Mouse (Mus musculus): Measurements from ENCODE around the gene Stard10. TPM values are rescaled to one million over a fixed set of nuclear protein-coding genes. Genes with fewer than 3 reads are reported as not detected.

Gene Stard10
- polyA plus RNA-seq, 1 experiment: 236 TPM

DNA sequence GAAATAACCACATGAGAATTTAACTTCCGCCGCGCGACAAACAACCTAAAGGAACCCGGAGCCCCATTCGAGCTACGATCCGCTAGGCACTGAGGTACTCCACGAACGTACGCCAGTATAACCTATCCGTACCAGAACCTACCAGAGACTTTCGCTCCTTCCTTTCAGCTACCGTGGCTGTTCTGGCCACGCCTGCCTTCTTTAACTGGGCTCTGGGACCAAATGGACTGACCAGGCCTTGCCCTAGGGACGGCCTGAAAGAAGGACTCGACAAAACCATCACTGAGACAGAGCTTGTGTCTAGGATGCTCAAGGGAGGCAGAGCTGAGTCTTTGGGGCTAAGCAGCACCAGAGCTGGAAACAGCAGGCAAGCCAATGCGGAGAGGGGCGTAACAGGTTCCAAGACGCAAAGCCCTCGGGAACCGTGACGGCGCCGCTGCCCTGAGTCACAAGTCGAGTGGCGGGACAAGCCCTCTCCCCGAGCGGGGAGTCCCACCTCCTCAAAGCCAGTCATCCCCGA lies 15.5 kb upstream of the Stard10 start:
- Histone ChIP-seq H3K9me3 (no peaks in the 10 kb centered on the region), H3K27me3 (replicated peaks) (peaks cover 5% of the 10 kb centered on the region), H3K4me1 (peaks cover 46% of the 10 kb centered on the region), H3K4me3 (replicated peaks) (peak overlapping the region; percentile 95), H3K36me3 (replicated peaks; ENCODE audit: low read length) (peaks cover 24% of the 10 kb centered on the region)
- TF ChIP-seq FLI1 (IDR thresholded peaks at IDR 0.05; ENCODE audit: low read length): no peak
- TF ChIP-seq GATA1 (IDR thresholded peaks at IDR 0.05; ENCODE audit: borderline replicate concordance, low read length): no peak

DNA sequence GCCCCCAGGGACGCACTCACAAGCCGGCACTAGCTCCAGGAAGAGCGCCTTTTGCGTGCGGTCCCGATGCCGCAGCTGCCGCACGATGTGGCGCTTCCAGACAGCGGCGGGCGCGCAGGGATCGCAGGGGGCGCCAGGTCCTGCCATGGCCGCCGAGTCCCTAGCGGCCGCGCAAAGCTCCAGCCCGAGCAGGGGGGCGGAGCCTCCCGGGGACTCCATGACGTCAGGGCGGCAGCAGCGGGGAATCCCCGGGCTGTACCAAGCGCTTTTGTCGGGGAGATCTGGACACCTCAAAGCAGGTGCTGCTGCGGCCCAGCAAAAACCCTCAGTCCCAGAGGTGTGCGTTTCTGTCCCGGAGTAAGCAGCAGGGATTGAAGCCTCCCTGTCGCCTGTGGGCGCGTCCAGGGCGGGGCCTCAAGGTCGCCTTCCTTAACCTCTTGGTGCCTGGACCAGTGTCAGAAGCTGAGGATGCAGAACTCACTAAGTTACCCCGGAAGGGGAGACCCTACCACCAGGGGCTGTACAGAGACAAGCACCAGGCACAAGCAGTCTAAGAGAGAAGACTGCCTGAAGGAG lies 14.9 kb upstream of the Stard10 start, which contains the start of gene Atg16l2:
TSS of gene Atg16l2 (minus strand) at position 371 of the 576 bp plus-strand sequence.
- H3K9me3 ChIP-seq: no peaks in the 10 kb centered on the region
- H3K4me3 ChIP-seq (replicated peaks): peak within 1 kb of the TSS; percentile 95
- peaks cover 5% of the 10 kb centered on the region for H3K27me3 ChIP-seq (replicated peaks)
- peaks cover 48% of the 10 kb centered on the region for H3K4me1 ChIP-seq
- no peak for TF ChIP-seq GATA1 (IDR thresholded peaks at IDR 0.05; ENCODE audit: borderline replicate concordance, low read length)
- no peak for TF ChIP-seq FLI1 (IDR thresholded peaks at IDR 0.05; ENCODE audit: low read length)
- H3K36me3 ChIP-seq (replicated peaks; ENCODE audit: low read length): peaks cover 18% of the 10 kb centered on the region

DNA sequence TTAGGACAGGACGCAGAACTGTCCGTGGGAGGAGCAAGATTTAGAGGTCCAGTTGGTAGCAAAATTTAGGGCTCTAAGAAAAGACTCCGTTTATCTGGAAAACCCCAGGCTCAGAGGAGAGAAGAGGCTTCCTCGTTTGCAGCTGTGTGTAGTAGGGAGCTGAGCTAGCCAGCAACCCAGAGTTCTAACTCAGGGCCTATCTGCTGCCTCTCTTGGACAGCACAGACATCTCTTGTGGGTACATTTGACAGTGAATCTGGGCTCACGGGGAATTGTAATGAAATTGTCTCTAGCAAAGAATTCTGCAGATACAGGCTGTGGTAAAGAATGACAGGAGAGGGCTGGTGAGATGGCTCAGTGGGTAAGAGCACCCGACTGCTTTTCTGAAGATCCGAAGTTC lies 14.2 kb upstream of the Stard10 start:
- TF ChIP-seq FLI1 (IDR thresholded peaks at IDR 0.05; ENCODE audit: low read length) (no peak), GATA1 (IDR thresholded peaks at IDR 0.05; ENCODE audit: borderline replicate concordance, low read length) (no peak)
- peaks cover 53% of the 10 kb centered on the region for H3K4me1 ChIP-seq
- peak overlapping the region; percentile 95 for H3K4me3 ChIP-seq (replicated peaks)
- H3K36me3 ChIP-seq (replicated peaks; ENCODE audit: low read length): peaks cover 13% of the 10 kb centered on the region
- peaks cover 5% of the 10 kb centered on the region for H3K27me3 ChIP-seq (replicated peaks)
- no peaks in the 10 kb centered on the region for H3K9me3 ChIP-seq

DNA sequence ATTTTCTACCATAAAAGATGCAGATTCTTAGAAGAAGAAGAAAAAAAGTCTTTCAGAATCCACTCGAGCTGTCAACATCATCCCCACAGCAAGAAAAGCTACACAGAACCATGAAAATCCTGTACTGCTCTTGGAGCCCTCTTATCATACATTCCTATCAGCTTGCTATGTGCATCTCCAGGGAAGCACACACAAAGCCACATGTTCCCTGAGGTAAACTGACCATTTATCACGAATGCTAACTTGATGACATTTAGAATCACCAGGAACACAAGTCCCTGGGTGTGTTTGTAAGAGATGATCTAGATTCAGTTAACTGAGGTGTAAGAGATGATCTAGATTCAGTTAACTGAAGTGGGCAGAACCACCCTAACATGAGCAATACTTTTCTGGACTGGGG lies 10.0 kb upstream of the Stard10 start:
- H3K9me3 ChIP-seq: no peaks in the 10 kb centered on the region
- peaks cover 56% of the 10 kb centered on the region for H3K4me1 ChIP-seq
- H3K27me3 ChIP-seq (replicated peaks): no peaks in the 10 kb centered on the region
- H3K36me3 ChIP-seq (replicated peaks; ENCODE audit: low read length): no peaks in the 10 kb centered on the region
- H3K4me3 ChIP-seq (replicated peaks): no peak overlapping the region
- TF ChIP-seq FLI1 (IDR thresholded peaks at IDR 0.05; ENCODE audit: low read length): no peak
- TF ChIP-seq GATA1 (IDR thresholded peaks at IDR 0.05; ENCODE audit: borderline replicate concordance, low read length): no peak

DNA sequence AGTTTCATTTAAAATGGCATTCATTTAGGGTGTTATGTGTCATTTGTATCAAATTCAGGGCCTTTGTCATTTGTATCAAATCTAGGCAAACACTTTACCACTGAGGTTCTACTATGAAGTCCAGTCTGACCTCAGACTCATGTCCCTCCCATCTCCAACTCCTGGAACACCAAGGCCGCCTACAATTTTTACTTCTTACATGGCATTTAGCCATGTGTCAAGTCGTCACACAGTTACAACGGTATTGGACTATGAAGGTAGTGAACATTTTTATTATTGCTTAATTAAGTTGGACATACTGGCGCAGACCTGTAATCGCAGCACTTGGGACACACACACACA lies 6.9 kb upstream of the Stard10 start:
- Histone ChIP-seq H3K4me3 (replicated peaks) (peak overlapping the region; percentile 94), H3K36me3 (replicated peaks; ENCODE audit: low read length) (no peaks in the 10 kb centered on the region), H3K4me1 (peaks cover 62% of the 10 kb centered on the region), H3K27me3 (replicated peaks) (no peaks in the 10 kb centered on the region), H3K9me3 (no peaks in the 10 kb centered on the region)
- TF ChIP-seq FLI1 (IDR thresholded peaks at IDR 0.05; ENCODE audit: low read length): no peak
- no peak for TF ChIP-seq GATA1 (IDR thresholded peaks at IDR 0.05; ENCODE audit: borderline replicate concordance, low read length)

DNA sequence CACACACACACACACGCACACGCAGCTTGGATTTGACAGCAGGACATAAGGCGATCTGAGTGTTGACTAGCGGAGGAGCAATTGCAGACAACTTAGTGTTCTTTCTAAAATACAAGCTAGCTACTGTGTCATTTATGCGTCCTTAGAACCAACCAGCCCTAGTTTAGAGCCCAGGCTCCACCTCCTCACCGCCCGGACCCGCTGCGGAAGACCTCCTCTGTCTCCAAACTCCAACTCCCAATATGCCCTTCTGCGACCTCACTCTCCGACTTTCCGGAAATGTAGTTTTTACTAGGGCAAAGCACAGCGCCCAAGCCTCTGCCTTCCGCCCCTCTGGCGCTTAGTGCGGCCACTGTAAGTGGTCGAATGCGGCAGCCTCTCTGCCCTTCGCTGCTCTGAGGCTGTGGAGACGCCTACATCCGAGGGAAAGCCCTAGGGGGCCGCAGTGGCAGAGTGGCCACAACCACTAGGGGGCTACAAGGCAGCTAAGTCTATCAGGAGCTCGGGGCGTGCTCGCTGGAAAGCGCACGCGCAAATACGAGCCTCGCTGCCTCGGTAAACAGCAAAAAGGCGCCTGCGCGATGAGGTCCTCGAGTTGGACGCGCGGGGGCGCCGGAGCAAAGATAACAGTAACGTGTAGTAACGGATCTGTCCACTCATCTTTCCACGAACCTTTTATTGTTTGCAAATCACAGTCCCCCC lies 6.4 kb upstream of the Stard10 start:
- TF ChIP-seq FLI1 (IDR thresholded peaks at IDR 0.05; ENCODE audit: low read length) (no peak), GATA1 (IDR thresholded peaks at IDR 0.05; ENCODE audit: borderline replicate concordance, low read length) (no peak)
- Histone ChIP-seq H3K4me1 (peaks cover 67% of the 10 kb centered on the region), H3K27me3 (replicated peaks) (no peaks in the 10 kb centered on the region), H3K4me3 (replicated peaks) (peak overlapping the region; percentile 94), H3K36me3 (replicated peaks; ENCODE audit: low read length) (no peaks in the 10 kb centered on the region), H3K9me3 (no peaks in the 10 kb centered on the region)

DNA sequence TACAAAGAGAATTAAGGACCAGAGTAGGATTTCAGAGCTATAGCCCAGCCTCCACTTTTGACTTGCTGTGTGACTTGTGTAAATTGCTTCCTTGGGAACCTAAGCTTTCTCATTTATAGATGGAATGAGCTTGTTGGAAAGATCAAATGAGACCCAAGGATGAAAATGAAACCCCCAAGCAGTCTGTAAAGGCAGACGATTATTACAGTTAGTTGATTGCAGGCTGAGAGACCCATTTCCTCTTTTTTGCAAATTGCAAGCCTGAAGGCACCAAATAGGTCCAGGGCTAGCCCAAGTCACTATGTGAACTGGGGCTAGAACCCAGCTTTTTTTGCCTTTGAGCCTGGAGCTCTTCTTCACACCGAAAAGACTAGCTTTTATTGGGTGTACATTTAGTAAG lies 5.8 kb upstream of the Stard10 start:
- Histone ChIP-seq H3K4me1 (peaks cover 73% of the 10 kb centered on the region), H3K27me3 (replicated peaks) (no peaks in the 10 kb centered on the region), H3K9me3 (no peaks in the 10 kb centered on the region), H3K36me3 (replicated peaks; ENCODE audit: low read length) (no peaks in the 10 kb centered on the region), H3K4me3 (replicated peaks) (peak overlapping the region; percentile 94)
- TF ChIP-seq GATA1 (IDR thresholded peaks at IDR 0.05; ENCODE audit: borderline replicate concordance, low read length) (no peak), FLI1 (IDR thresholded peaks at IDR 0.05; ENCODE audit: low read length) (no peak)

DNA sequence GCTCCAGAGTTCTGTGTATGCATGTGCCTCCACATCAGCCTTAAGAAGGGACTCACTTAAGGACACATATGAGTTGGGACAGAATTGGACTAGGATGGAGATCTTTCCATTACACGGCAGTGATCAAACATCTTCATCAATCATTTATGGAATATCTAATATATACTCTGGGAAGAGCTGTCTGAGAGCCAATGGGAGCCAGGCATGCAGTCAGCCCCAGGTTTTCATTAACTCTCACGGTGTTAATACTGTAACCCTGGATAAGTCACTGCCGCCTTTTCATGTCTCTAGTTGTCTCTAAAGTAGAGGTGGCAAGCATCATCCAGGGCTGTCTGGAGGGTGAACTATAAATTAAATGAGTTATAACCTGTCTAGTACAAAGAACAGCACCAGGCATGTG lies 3.9 kb upstream of the Stard10 start:
- H3K27me3 ChIP-seq (replicated peaks): no peaks in the 10 kb centered on the region
- no peaks in the 10 kb centered on the region for H3K9me3 ChIP-seq
- no peak overlapping the region for H3K4me3 ChIP-seq (replicated peaks)
- no peak for TF ChIP-seq FLI1 (IDR thresholded peaks at IDR 0.05; ENCODE audit: low read length)
- TF ChIP-seq GATA1 (IDR thresholded peaks at IDR 0.05; ENCODE audit: borderline replicate concordance, low read length): no peak
- no peaks in the 10 kb centered on the region for H3K36me3 ChIP-seq (replicated peaks; ENCODE audit: low read length)
- peaks cover 80% of the 10 kb centered on the region for H3K4me1 ChIP-seq

DNA sequence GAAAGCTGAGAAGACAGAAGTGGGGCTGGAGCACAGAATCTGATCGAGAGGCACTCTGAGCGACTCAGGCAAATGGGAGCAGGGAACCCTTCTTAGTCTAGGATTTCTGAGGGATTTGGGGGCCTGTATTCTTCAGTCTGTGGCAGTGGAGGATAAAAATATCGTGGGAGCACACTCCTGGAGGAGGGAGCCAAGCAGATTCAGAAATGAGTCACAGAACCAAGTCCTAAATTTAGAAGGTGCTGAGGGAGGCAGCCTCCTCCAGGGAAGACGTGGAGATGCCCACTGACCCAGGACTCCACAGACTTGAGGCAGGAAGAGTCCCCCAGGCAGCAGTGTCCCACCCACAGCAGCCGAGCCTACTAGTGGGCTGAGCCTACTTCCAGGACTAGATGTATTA lies 2.5 kb upstream of the Stard10 start:
- Histone ChIP-seq H3K4me1 (peaks cover 89% of the 10 kb centered on the region), H3K27me3 (replicated peaks) (no peaks in the 10 kb centered on the region)
- TF ChIP-seq FLI1 (IDR thresholded peaks at IDR 0.05; ENCODE audit: low read length) (no peak), GATA1 (IDR thresholded peaks at IDR 0.05; ENCODE audit: borderline replicate concordance, low read length) (no peak)

DNA sequence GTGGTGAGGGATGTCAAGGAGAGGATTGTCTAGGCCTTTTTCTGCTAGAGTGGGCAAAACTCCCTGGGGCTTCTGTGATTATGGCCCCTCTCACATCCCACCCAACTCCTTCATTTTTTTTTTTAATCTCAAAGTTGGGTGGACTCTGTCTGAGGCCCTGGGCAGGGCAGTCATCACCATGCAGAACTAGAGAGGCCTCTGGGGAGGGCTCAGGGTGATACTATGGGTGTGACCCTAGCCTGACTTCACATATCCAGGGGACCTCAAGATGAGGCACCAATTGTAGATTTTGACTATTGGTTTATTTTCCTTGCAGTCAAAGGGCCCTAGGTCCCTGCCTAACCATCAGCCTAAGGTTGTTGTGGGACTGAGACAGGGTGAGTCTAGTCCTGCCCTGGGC lies 1.2 kb upstream of the Stard10 start:
- TF ChIP-seq FLI1 (IDR thresholded peaks at IDR 0.05; ENCODE audit: low read length): no peak
- TF ChIP-seq GATA1 (IDR thresholded peaks at IDR 0.05; ENCODE audit: borderline replicate concordance, low read length): no peak
- Histone ChIP-seq H3K36me3 (replicated peaks; ENCODE audit: low read length) (no peaks in the 10 kb centered on the region), H3K4me3 (replicated peaks) (peak overlapping the region; percentile 12), H3K27me3 (replicated peaks) (no peaks in the 10 kb centered on the region), H3K4me1 (peaks cover 93% of the 10 kb centered on the region), H3K9me3 (no peaks in the 10 kb centered on the region)

More for the DNA sequence above, 2.5 kb upstream of the Stard10 start:
- Histone ChIP-seq H3K4me3 (replicated peaks) (no peak overlapping the region), H3K36me3 (replicated peaks; ENCODE audit: low read length) (no peaks in the 10 kb centered on the region), H3K9me3 (no peaks in the 10 kb centered on the region)

Measured in megakaryocyte, embryonic 14.5 days (primary cell).